Mouse (Mus musculus) forebrain, embryonic 10.5 days (tissue): ENCODE measurements around the gene Dnlz. TPM values are rescaled to one million over a fixed set of nuclear protein-coding genes. Genes with fewer than 3 reads are reported as not detected.

ENCODE experiments used
- DNase-seq: peaks from one replicate; pipeline ENCODE4 v3.0.0-alpha.2; 2017; ENCODE audit warnings: low spot score; ENCODE audit errors: extremely low spot score
- H3K27ac ChIP-seq: fragments of 300-500 bp; sonication (generic); 2 replicates; pipeline ENCODE4 v1.5.1; 2016; ENCODE audit warnings: mild to moderate bottlenecking
- H3K27me3 ChIP-seq: fragments of 300-500 bp; sonication (generic); 2 replicates; pipeline ENCODE4 v1.6.1; 2016; ENCODE audit warnings: mild to moderate bottlenecking; ENCODE audit not compliant: poor library complexity, severe bottlenecking
- H3K36me3 ChIP-seq: fragments of 300-500 bp; sonication (generic); replicated peaks from 2 replicates; pipeline ENCODE4 v1.6.1; 2016; ENCODE audit warnings: mild to moderate bottlenecking, moderate library complexity
- H3K4me1 ChIP-seq: fragments of 300-500 bp; sonication (generic); 2 replicates; pipeline ENCODE4 v1.6.1; 2016
- H3K4me3 ChIP-seq: fragments of 300-500 bp; sonication (generic); 2 replicates; pipeline ENCODE4 v1.5.1; 2016; ENCODE audit warnings: mild to moderate bottlenecking, moderate library complexity
- H3K9me3 ChIP-seq: fragments of 300-500 bp; sonication (generic); 2 replicates; pipeline ENCODE4 v1.6.1; 2016; ENCODE audit warnings: mild to moderate bottlenecking, moderate library complexity
- WGBS: fragments of 180-500 bp; shearing (Covaris S2); methylation state at CpG from one replicate; pipeline ENCODE4 v1.1.7; 2016; 5-methylcytosine and 5-hydroxymethylcytosine counted together
- polyA plus RNA-seq: library from polyadenylated mRNA; unstranded; fragments of >200 nt; fragmentation: Nextera tagmentation; extraction: Ambion mirVana; gene quantifications from 2 replicates; pipeline ENCODE4 v1.2.1, GENCODE M21; 2016

The Dnlz gene
- polyA plus RNA-seq, 1 experiment from 2014 or later, result 37.2 TPM

- DNase-seq, result no peak
- Histone ChIP-seq H3K9me3 (no peaks in the 10 kb centered on the region), H3K27me3 (no peaks in the 10 kb centered on the region), H3K4me3 (no peak overlapping the region), H3K4me1 (no peaks in the 10 kb centered on the region), H3K27ac (no peak overlapping the region), H3K36me3 (peaks cover 100% of the 10 kb centered on the region)
- 98% methylated on average over 8 of the region's 8 CpGs for WGBS
These were observed 20.5 kb upstream of the Dnlz start for GRCm38 (mm10) chr2:26372396-26372795.

- no peak overlapping the region for H3K4me3 ChIP-seq
- no peaks in the 10 kb centered on the region for H3K27me3 ChIP-seq
- H3K4me1 ChIP-seq, result no peaks in the 10 kb centered on the region
- no peak overlapping the region for H3K27ac ChIP-seq
- H3K9me3 ChIP-seq, result no peaks in the 10 kb centered on the region
- H3K36me3 ChIP-seq, result peaks cover 100% of the 10 kb centered on the region
- no peak for DNase-seq
- 85% methylated on average over 1 of the region's 1 CpGs for WGBS
These were observed 16.7 kb upstream of the Dnlz start for GRCm38 (mm10) chr2:26368572-26368971.

DNA sequence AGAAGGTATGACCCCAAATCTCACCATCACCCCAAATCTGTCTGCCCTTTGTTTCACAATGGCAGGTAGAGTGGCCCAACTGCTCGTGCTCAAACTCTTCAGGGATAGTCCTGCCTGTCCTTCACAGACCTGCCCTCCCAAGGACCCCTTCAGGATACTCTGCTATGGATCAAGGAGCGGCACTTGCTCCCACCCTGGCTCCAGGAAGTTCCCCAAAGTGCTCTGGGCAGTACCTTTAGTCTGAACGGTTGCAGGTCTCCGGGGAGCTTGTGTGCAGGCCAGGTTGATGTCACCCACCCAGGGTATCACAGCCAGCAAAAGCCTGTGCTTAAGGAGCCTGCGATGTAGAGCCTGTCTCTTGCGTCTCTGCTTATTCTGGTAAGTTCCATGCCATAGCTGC is 16.0 kb upstream of the Dnlz start:
- H3K36me3 ChIP-seq, result peaks cover 100% of the 10 kb centered on the region
- no peak overlapping the region for H3K27ac ChIP-seq
- H3K4me3 ChIP-seq, result no peak overlapping the region
- H3K4me1 ChIP-seq, result no peaks in the 10 kb centered on the region
- no peaks in the 10 kb centered on the region for H3K9me3 ChIP-seq
- WGBS, result 94% methylated on average over 6 of the region's 6 CpGs
- H3K27me3 ChIP-seq, result no peaks in the 10 kb centered on the region
- DNase-seq, result no peak

GRCm38 (mm10) chr2:26364738-26365465 is 13.0 kb upstream of the Dnlz start:
- Histone ChIP-seq H3K4me3 (no peak overlapping the region; the same call in 1 of the 2 replicates), H3K9me3 (no peaks in the 10 kb centered on the region), H3K27ac (no peak overlapping the region), H3K36me3 (peaks cover 75% of the 10 kb centered on the region), H3K4me1 (no peaks in the 10 kb centered on the region), H3K27me3 (no peaks in the 10 kb centered on the region)
- WGBS, result 91% methylated on average over 10 of the region's 10 CpGs
- no peak for DNase-seq

DNA sequence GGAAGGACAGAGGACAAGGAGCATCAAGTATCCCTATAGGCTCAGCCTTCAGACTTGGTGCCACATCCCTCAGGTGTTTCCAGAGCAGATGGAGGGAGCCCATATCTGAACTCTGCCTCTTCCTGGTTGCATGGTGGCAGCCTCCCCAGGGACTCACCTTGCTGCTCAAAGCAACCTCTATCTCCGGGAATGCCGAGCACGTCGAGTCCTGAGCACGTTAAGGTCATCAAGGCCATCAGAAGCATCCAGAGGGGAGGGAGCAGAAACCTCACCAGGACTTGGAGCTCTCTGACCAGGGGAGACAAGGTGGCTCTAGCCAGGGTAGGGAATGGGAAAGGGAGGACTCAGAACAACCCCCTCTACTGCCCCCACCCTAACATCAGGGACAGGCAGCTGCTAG is 11.6 kb upstream of the Dnlz start:
- 88% methylated on average over 5 of the region's 5 CpGs for WGBS
- Histone ChIP-seq H3K27me3 (no peaks in the 10 kb centered on the region), H3K4me3 (no peak overlapping the region), H3K27ac (no peak overlapping the region), H3K36me3 (peaks cover 61% of the 10 kb centered on the region), H3K9me3 (no peaks in the 10 kb centered on the region), H3K4me1 (no peaks in the 10 kb centered on the region)
- no peak for DNase-seq

DNA sequence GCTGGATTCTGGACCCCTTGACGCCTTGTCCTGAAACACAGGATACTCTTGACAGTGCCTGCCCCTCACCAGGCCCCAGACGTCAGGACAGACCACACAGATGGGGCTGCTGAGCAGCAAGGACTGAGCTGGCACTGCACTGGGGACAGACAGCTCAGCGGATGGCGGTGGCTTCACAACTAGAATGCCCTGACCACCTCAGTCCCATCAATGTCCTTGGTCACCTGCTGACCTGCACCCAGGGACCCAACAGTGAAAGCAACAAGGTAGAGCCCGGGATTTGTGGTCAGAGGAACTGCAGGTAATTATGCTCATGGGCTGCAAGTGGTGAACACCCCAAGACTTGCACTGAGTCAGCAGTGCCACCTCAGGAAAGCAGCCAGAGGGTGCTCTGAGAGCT is 11.1 kb upstream of the Dnlz start:
- no peaks in the 10 kb centered on the region for H3K27me3 ChIP-seq
- H3K27ac ChIP-seq, result no peak overlapping the region
- H3K9me3 ChIP-seq, result no peaks in the 10 kb centered on the region
- no peak overlapping the region for H3K4me3 ChIP-seq
- DNase-seq, result no peak
- 79% methylated on average over 5 of the region's 5 CpGs for WGBS
- H3K4me1 ChIP-seq, result 0 out of 2 replicates have a peak, but pooled peaks cover under 1% of the 10 kb centered on the region
- H3K36me3 ChIP-seq, result peaks cover 56% of the 10 kb centered on the region

DNA sequence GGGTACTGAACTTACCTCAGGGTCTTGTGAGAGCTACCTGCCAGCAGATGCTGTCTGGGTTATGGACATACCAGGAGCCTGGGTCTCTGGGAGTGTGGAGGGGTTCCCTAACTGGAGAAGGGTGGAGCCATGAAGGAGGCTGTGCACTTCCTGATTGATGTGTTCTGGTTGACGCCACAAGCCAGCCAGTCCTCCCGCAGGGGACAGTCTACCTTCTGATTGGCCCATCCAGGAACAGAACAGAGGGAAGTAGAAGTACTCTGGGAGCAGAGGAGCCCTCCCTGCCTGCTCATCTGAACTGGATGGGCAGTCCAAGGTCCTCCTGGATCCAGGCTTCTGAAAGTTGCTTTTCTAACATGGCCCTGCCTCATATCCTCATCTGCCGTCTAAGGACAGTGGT is 8.9 kb upstream of the Dnlz start, which contains the start of gene Card9:
TSS of gene Card9 (minus strand) at position 147 of the 400 bp plus-strand sequence.
- no peak within 1 kb of the TSS for H3K4me3 ChIP-seq
- H3K27me3 ChIP-seq, result no peaks in the 10 kb centered on the region
- H3K27ac ChIP-seq, result no peak within 1 kb of the TSS
- peaks cover 33% of the 10 kb centered on the region for H3K36me3 ChIP-seq
- H3K4me1 ChIP-seq, result peaks cover 10% of the 10 kb centered on the region; the same call in 1 of the 2 replicates
- WGBS, result 73% methylated on average over 3 of the region's 3 CpGs
- DNase-seq, result no peak
- no peaks in the 10 kb centered on the region for H3K9me3 ChIP-seq

GRCm38 (mm10) chr2:26359983-26360382 is 8.1 kb upstream of the Dnlz start:
- DNase-seq, result no peak
- Histone ChIP-seq H3K36me3 (peaks cover 26% of the 10 kb centered on the region), H3K9me3 (no peaks in the 10 kb centered on the region), H3K4me3 (no peak overlapping the region), H3K27ac (no peak overlapping the region), H3K27me3 (no peaks in the 10 kb centered on the region), H3K4me1 (peaks cover 10% of the 10 kb centered on the region; the same call in 1 of the 2 replicates)
- 84% methylated on average over 6 of the region's 6 CpGs for WGBS

DNA sequence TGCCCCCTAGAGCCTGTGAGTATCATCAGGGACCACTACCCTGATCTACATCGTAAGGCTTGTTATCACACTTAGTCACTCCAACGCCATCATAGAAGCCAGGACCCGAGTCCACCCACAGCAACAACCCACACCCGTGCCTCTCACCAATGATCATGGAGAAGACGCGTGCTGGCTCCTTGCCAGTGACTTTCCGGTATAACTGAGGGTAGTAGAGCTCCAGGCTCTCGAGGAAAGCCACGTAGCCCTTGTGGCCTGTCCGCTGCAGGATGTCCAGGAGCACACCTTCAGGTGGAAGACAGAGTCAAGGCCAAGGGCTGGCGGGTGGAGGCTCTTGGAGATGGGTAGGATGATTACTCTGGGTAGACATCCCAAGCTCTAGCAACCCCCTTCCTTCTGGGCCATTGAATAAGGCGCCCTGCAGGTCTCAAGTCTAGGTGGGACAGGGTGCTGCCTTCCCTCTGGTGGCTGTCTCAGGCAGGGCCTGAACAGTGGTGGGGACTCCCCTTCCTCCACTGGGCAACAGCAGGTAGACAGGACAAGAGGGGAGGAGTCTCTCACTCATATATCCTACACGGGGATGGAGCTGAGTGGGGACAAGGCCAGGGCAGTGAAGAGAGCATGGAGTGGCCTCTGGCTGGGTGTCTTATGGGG is 6.9 kb upstream of the Dnlz start:
- no peak overlapping the region for H3K27ac ChIP-seq
- peaks cover 10% of the 10 kb centered on the region for H3K4me1 ChIP-seq
- DNase-seq, result no peak
- peaks cover 14% of the 10 kb centered on the region for H3K36me3 ChIP-seq
- WGBS, result 92% methylated on average over 13 of the region's 13 CpGs
- H3K27me3 ChIP-seq, result no peaks in the 10 kb centered on the region
- no peaks in the 10 kb centered on the region for H3K9me3 ChIP-seq
- H3K4me3 ChIP-seq, result no peak overlapping the region

DNA sequence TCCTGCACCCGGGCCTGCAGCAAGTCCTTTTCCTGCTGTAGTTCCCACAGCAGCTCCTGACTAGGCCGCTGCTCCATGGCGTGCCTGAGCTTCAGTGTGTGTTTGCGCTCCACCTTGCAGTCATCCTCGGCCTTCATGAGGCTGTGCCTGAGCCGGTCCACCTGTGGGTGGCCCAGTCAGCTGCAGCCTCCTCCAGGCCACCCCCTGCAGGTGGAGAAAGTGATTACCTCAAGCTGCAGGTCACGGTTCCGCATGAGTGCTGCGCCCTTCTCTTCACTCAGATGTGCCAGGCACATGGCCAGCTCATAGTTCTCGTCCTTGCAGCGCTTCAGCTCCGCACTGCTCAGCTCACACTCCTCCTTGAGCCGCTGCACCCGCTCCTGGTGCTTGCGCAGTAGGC is 5.6 kb upstream of the Dnlz start:
- Histone ChIP-seq H3K9me3 (no peaks in the 10 kb centered on the region), H3K27me3 (no peaks in the 10 kb centered on the region), H3K4me3 (no peak overlapping the region), H3K36me3 (peaks cover under 1% of the 10 kb centered on the region), H3K4me1 (peaks cover 20% of the 10 kb centered on the region), H3K27ac (no peak overlapping the region)
- WGBS, result 50% methylated on average over 15 of the region's 15 CpGs
- DNase-seq, result no peak

- 78% methylated on average over 7 of the region's 7 CpGs for WGBS
- DNase-seq, result no peak
- Histone ChIP-seq H3K27ac (no peak overlapping the region), H3K4me1 (peaks cover 23% of the 10 kb centered on the region), H3K9me3 (no peaks in the 10 kb centered on the region), H3K36me3 (no peaks in the 10 kb centered on the region), H3K4me3 (no peak overlapping the region), H3K27me3 (no peaks in the 10 kb centered on the region)
These were observed 4.8 kb upstream of the Dnlz start for GRCm38 (mm10) chr2:26356678-26357077.

DNA sequence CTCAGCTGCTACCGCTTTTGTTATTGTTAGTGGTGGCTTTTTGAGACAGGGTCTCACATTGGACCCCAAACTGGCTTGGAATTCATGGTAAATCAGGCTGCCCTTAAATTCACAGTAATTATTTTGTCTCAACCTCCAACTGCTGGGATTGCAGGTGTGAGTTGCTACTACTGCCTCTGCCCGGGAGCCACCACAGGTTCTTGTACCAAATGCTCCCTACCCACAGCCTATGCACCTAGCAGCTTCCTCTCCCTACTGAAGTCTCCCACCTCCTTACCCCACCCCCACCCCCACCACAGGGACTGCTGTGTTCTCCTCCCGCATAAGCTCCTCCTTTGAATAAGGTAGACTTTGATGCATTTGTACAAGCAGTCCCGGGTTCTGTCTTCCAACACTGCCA is 4.3 kb upstream of the Dnlz start:
- no peak overlapping the region for H3K27ac ChIP-seq
- 89% methylated on average over 4 of the region's 4 CpGs for WGBS
- no peak overlapping the region for H3K4me3 ChIP-seq
- no peaks in the 10 kb centered on the region for H3K36me3 ChIP-seq
- H3K4me1 ChIP-seq, result peaks cover 27% of the 10 kb centered on the region
- no peaks in the 10 kb centered on the region for H3K9me3 ChIP-seq
- no peak for DNase-seq
- H3K27me3 ChIP-seq, result no peaks in the 10 kb centered on the region

DNA sequence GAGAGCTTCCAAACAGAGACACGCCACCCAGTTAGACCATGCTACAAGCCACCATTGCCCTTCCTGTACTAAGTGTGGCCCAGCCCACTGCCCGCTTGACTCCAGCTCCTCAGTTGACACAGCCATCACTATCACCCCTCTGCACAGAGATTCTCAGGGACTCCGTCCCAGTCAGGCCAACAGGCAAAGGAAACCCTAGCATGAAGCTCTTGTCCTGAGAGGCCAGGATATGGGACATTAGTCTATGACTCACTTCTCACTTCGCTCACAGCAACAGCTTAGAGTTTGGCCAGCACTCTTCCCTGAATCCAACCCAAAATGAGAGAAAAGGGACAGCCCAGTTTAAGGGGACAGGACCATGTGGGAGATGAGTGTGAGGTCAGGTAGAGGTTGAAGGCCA is 2.5 kb upstream of the Dnlz start:
- Histone ChIP-seq H3K9me3 (no peaks in the 10 kb centered on the region), H3K27me3 (no peaks in the 10 kb centered on the region), H3K4me1 (peaks cover 42% of the 10 kb centered on the region), H3K36me3 (peaks cover 11% of the 10 kb centered on the region), H3K4me3 (no peak overlapping the region), H3K27ac (no peak overlapping the region)
- 94% methylated on average over 4 of the region's 4 CpGs for WGBS
- DNase-seq, result no peak
